Mouse (Mus musculus) kidney, embryonic 14.5 days (tissue): ENCODE results near the gene Rpe65. TPM values are rescaled to one million over a fixed set of nuclear protein-coding genes. Genes with fewer than 3 reads are reported as not detected.

ENCODE experiments used
- ATAC-seq: fragments of 200-750 bp; cut with Nextera tagmentation; 2 replicates; pipeline ENCODE4 v1.8.0; 2017; ENCODE audit warnings: moderate number of reproducible peaks, mild to moderate bottlenecking, moderate TSS enrichment, moderate library complexity; ENCODE audit not compliant: low FRiP score, low TSS enrichment
- H3K27ac ChIP-seq: fragments of 300-500 bp; sonication (generic); 2 replicates; pipeline ENCODE4 v1.5.1; 2014; ENCODE audit warnings: low read depth, mild to moderate bottlenecking, low read length, moderate library complexity, mixed read lengths
- H3K27me3 ChIP-seq: fragments of 300-500 bp; sonication (generic); 2 replicates; pipeline ENCODE4 v1.6.1; 2014; ENCODE audit warnings: mild to moderate bottlenecking, low read length; ENCODE audit not compliant: control insufficient read depth, insufficient read depth
- H3K36me3 ChIP-seq: fragments of 300-500 bp; sonication (generic); 2 replicates; pipeline ENCODE4 v1.6.1; 2014; ENCODE audit warnings: low read length, mixed read lengths; ENCODE audit not compliant: control insufficient read depth, insufficient read depth
- H3K4me1 ChIP-seq: fragments of 300-500 bp; sonication (generic); 2 replicates; pipeline ENCODE4 v1.6.1; 2014; ENCODE audit warnings: low read length, mixed read lengths; ENCODE audit not compliant: control insufficient read depth, insufficient read depth
- H3K4me2 ChIP-seq: fragments of 300-500 bp; sonication (generic); replicated peaks from 2 replicates; pipeline ENCODE4 v1.6.1; 2014; ENCODE audit warnings: low read depth, mild to moderate bottlenecking, low read length
- H3K4me3 ChIP-seq: fragments of 300-500 bp; sonication (generic); 2 replicates; pipeline ENCODE4 v1.5.1; 2014; ENCODE audit warnings: mild to moderate bottlenecking, low read length
- H3K9ac ChIP-seq: fragments of 300-500 bp; sonication (generic); 2 replicates; pipeline ENCODE4 v1.6.1; 2014; ENCODE audit warnings: low read depth, mild to moderate bottlenecking, low read length, moderate library complexity
- H3K9me3 ChIP-seq: fragments of 300-500 bp; sonication (generic); 2 replicates; pipeline ENCODE4 v1.6.1; 2016; ENCODE audit warnings: low read length; ENCODE audit not compliant: control insufficient read depth
- WGBS: fragments of 180-500 bp; shearing (Covaris S2); extraction: QIAGEN DNeasy Blood & Tissue Kit; methylation state at CpG from one replicate; pipeline ENCODE4 v1.1.7; 2014; 5-methylcytosine and 5-hydroxymethylcytosine counted together
- polyA plus RNA-seq: library from polyadenylated mRNA; unstranded; fragments of >200 nt; fragmentation: Nextera tagmentation; extraction: Ambion mirVana; gene quantifications from 2 replicates; pipeline ENCODE4 v1.2.1, GENCODE M21; 2014

Rpe65 gene
- not detected in 2 replicates for polyA plus RNA-seq

- no peak for ATAC-seq
- Histone ChIP-seq H3K27ac (no peak within 1 kb of the TSS), H3K27me3 (no peaks in the 10 kb centered on the region), H3K36me3 (no peaks in the 10 kb centered on the region), H3K4me1 (no peaks in the 10 kb centered on the region), H3K9me3 (no peaks in the 10 kb centered on the region), H3K4me3 (no peak within 1 kb of the TSS), H3K9ac (no peak within 1 kb of the TSS), H3K4me2 (no peak within 1 kb of the TSS)
- 85% methylated on average over 1 of the region's 1 CpGs for WGBS
These were observed at the start of gene Rpe65 for GRCm38 (mm10) chr3:159598875-159599274. Gene Rpe65 (plus strand): TSS chr3:159599175.

GRCm38 (mm10) chr3:159550224-159550623 is 48.8 kb upstream of the Rpe65 start:
- Histone ChIP-seq H3K4me3 (no peak overlapping the region), H3K4me1 (no peaks in the 10 kb centered on the region), H3K9ac (no peak overlapping the region), H3K36me3 (no peaks in the 10 kb centered on the region), H3K4me2 (no peak overlapping the region), H3K9me3 (no peaks in the 10 kb centered on the region), H3K27me3 (no peaks in the 10 kb centered on the region), H3K27ac (no peak overlapping the region)
- ATAC-seq = no peak; the same call in 1 of the 2 replicates

- Histone ChIP-seq H3K4me3 (no peak overlapping the region), H3K9ac (no peak overlapping the region)
These were observed 16.0 kb downstream of the Rpe65 start for GRCm38 (mm10) chr3:159614977-159615376.

GRCm38 (mm10) chr3:159621026-159621425 is 22.1 kb downstream of the Rpe65 start:
- 64% methylated on average over 1 of the region's 1 CpGs for WGBS
- H3K4me1 ChIP-seq = no peaks in the 10 kb centered on the region
- H3K9ac ChIP-seq = no peak overlapping the region
- no peaks in the 10 kb centered on the region for H3K27me3 ChIP-seq
- no peak overlapping the region for H3K27ac ChIP-seq
- H3K36me3 ChIP-seq = no peaks in the 10 kb centered on the region
- H3K4me3 ChIP-seq = no peak overlapping the region
- H3K4me2 ChIP-seq = no peak overlapping the region
- ATAC-seq = no peak
- no peaks in the 10 kb centered on the region for H3K9me3 ChIP-seq

More at GRCm38 (mm10) chr3:159614977-159615376, 16.0 kb downstream of the Rpe65 start:
- Histone ChIP-seq H3K36me3 (no peaks in the 10 kb centered on the region), H3K27me3 (no peaks in the 10 kb centered on the region), H3K4me2 (no peak overlapping the region), H3K9me3 (no peaks in the 10 kb centered on the region), H3K4me1 (no peaks in the 10 kb centered on the region), H3K27ac (no peak overlapping the region)
- ATAC-seq = no peak
- WGBS = 81% methylated on average over 1 of the region's 1 CpGs

GRCm38 (mm10) chr3:159624010-159624409 is 25.0 kb downstream of the Rpe65 start:
- H3K9ac ChIP-seq = no peak overlapping the region
- no peak overlapping the region for H3K4me2 ChIP-seq
- no peaks in the 10 kb centered on the region for H3K36me3 ChIP-seq
- no peaks in the 10 kb centered on the region for H3K4me1 ChIP-seq
- H3K9me3 ChIP-seq = no peaks in the 10 kb centered on the region
- ATAC-seq = no peak
- H3K27ac ChIP-seq = no peak overlapping the region
- no peak overlapping the region for H3K4me3 ChIP-seq
- no peaks in the 10 kb centered on the region for H3K27me3 ChIP-seq
- 74% methylated on average over 1 of the region's 1 CpGs for WGBS

- Histone ChIP-seq H3K9me3 (no peaks in the 10 kb centered on the region), H3K4me1 (no peaks in the 10 kb centered on the region), H3K36me3 (no peaks in the 10 kb centered on the region), H3K4me2 (no peak overlapping the region), H3K4me3 (no peak overlapping the region), H3K27ac (no peak overlapping the region), H3K27me3 (no peaks in the 10 kb centered on the region), H3K9ac (no peak overlapping the region)
- WGBS = 90% methylated on average over 1 of the region's 1 CpGs
- no peak for ATAC-seq
These were observed 61.8 kb downstream of the Rpe65 start for GRCm38 (mm10) chr3:159660741-159661140.

GRCm38 (mm10) chr3:159663333-159663732 is 64.4 kb downstream of the Rpe65 start:
- WGBS = 95% methylated on average over 1 of the region's 1 CpGs
- no peaks in the 10 kb centered on the region for H3K36me3 ChIP-seq
- no peaks in the 10 kb centered on the region for H3K27me3 ChIP-seq
- H3K4me1 ChIP-seq = no peaks in the 10 kb centered on the region
- H3K4me2 ChIP-seq = no peak overlapping the region
- ATAC-seq = no peak
- H3K9me3 ChIP-seq = no peaks in the 10 kb centered on the region
- H3K27ac ChIP-seq = no peak overlapping the region
- H3K4me3 ChIP-seq = no peak overlapping the region
- H3K9ac ChIP-seq = no peak overlapping the region

Other genes starting within 250 kb of the Rpe65 start
- 37.7 and 50.2 TPM in 2 replicates for gene Depdc1a, start 103.7 kb upstream of the Rpe65 start, polyA plus RNA-seq
- gene Wls, start 240.5 kb downstream of the Rpe65 start, polyA plus RNA-seq = 77.4 and 102 TPM in 2 replicates